Mouse (Mus musculus): Measurements from ENCODE around the gene Ttc28.
A peak's percentile ranks its signal among the peaks of the same experiment; 100 is the strongest.
"Not testable (repeated sequence)": the region's sequence is repeated elsewhere in the genome, so short reads cannot be mapped to it uniquely, and the experiment has no call there.

The Ttc28 gene

DNA sequence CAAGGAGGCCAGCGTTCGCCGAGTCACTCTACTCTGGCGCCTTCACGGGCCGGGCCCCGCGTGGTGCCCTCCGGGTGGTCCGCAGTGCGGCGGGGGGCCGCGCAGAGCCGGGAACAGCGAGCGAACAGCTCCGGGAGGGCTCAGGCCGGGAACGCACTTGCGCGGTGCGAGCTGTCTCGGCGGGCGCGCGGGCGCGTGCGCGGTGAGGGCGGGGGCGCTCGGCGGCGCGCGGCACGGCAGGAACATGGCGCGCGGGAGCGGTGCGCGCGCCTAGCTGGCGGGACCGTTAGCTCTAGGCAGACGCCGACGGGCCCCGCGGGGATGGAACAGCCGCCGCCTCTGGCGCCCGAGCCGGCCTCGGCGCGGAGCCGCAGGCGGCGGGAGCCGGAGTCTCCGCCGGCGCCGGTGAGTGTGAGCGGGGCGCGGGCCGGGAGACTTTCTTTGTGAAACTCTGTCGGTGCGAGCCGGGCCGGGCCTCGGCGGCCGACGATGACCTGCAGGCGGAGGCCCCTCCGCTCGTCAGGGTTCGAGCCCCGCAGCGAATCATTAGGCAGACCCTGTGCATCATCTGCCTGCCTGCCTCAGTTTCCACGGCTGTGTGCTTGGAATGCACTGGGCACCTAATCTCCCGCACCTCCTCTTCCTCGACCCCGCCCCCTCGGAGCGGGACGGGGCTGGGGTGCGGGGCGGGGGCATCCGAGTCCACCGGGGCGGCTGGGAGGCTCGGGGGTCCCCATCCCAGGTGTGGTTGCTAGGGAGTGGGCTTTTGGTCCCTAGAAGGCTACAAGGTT is at the start of gene Ttc28:
Gene Ttc28, plus strand, starts transcription at position 220 of the 791 bp plus-strand sequence.
- peak; percentile 87 for DNase-seq

DNA sequence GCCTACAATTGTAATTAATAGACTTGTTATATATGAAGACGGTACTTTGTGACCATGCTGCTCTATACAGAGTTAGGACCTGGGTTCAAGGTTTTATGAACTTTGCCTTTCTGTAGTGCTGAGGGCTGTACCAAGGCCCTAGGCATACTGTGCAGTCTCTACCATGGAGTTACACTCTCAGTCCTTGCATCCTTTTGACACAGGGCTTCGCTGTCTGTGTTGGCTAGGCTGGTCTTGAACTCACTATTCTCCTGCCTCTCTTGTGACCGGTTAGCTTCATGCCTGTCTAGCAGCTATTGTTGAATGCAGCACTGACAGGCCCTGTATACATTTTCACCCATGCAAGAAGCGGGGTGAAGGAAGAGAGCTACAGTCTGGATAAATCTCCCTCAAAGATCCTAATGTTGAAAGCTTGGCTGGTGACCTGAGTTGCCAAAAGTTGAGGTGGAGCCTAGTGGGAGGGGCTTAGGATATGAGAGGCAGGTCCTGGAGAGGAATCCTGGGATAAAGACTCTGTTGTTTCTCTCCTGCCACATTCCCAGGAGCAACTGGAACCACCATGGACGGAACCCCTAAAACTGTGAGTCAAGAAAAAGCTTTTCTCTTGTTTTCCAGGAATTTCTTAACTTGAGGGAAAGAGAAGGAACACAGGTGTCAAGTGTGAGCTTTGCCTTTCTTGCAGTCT is 48.4 kb upstream of the Ttc28 start:
- no peak for DNase-seq

DNA sequence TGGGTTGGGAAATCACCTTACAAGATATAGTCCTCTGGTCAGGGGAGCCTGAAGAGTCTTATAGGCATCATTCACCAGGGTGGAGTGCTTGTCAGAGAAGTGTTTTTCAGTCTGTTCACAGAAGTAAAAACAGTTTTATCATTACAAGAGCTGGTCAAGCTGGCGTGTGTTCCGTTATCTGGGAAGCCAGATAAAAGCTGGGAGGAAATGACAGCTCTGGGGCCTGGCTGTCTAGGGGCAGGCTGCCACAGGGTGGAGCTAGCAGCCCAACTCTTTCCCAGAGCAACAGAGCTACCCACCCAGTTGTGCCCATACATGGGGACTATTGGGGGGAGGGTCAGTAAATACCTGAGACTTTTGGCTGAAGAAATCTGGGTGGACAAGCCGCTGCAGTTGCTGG is 43.6 kb upstream of the Ttc28 start:
- peak; percentile 92 for DNase-seq

DNA sequence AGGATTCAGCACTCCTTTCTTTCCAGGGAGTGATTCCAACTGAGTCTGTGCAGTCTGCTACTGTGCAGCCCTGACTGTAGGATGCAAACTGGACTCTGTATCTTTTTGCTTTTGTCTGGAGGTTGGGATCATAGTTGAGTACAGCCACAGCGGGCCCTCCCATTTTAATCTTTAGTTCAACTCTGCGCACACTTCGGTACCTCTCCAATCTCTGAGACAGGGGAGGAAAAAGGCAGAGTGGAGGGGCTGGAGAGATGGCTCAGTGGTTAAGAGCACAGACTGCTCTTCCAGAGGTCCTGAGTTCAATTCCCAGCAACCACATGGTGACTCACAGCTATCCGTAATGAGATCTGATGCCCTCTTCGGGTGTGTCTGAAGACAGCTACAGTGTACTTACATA is 41.6 kb upstream of the Ttc28 start:
- peak; percentile 63 for DNase-seq

DNA sequence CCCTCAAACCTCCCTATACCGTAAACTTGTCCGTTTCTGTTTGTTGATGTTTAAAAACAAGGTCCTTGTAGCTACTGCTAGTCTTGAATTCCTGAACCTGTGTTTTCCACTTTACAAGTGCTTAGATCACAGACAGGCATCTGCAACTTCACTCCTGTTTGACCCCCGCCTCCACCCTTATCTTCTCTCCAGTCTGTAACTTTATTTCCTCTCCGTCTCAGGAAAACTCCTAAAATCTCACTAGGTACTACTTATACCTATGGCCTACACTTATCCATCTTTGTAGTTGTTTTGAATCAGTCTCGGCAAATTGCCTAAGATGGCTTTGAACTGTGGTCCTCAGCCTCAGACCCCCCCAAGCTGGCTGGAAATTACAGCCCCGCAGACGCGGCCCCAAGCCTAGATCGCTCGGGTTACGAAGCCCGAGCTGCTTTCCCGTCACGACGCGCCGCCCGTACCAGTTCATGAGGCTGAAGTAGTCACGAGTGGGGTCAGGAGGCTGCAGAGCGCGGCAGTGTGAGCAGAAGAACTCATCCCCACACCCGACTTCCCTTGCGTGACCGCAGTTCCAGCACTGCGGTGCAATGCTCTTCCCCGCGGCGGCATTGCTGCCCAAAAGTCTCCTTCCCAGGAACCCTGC is 40.4 kb upstream of the Ttc28 start:
- peak; percentile 68 for DNase-seq

DNA sequence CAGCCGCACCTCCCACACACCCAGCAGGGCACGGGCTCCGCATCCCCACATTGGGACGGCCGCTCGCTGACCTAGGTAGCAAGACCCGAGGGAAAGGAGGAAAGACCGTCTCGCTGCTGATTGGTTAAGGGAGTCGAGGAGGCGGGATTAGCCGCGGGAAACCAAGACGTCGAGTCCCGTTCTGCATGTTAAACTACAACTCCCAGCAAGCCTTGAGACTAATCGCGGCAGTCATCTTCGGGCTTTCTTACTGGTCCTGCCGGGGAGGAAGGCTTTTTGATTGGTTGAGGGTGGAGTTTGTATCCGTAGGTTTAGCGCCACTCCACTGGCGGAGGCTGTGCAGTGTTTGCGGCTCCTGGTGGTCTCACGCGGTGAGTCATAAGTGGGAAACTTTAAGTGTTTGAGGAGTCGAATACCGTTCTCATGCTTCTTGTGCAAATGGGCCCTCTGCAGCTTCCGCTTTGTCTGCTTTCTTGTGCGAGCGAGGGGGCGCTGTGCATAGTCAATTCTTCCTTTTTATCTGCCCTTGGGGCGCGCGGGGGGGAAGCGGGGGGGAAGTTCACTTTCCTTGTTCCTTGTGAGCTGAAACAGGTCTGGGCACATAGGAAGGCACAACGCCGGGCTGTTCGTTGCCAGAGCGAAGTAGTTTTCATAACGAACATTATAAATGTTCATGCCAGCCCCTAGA is 39.8 kb upstream of the Ttc28 start, which contains the start of the genes Hscb and Chek2:
Gene Hscb, minus strand, starts transcription at position 100 of the 688 bp plus-strand sequence.
Gene Chek2, plus strand, starts transcription at position 302 of the 688 bp plus-strand sequence.
- peak; percentile 97 for DNase-seq

DNA sequence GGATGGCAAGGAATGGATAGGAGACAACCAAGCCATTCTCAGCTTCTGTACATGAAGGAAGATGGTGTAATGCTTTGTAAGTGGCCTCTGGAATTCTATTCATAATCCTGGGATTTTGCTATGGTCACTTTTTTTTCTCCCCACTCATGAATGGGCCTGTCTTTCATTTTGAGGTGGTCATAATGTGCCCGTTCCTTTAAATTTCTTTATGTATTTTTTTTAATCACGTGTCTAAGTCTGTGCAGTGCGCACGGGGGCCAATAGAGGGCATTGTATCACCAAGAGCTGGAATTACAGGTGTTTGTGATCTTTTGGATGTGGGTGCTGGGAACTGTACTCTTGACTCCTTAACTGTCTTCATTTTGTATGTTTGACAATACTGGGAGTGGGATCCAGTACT is 39.1 kb upstream of the Ttc28 start:
- peak; percentile 79 for DNase-seq

DNA sequence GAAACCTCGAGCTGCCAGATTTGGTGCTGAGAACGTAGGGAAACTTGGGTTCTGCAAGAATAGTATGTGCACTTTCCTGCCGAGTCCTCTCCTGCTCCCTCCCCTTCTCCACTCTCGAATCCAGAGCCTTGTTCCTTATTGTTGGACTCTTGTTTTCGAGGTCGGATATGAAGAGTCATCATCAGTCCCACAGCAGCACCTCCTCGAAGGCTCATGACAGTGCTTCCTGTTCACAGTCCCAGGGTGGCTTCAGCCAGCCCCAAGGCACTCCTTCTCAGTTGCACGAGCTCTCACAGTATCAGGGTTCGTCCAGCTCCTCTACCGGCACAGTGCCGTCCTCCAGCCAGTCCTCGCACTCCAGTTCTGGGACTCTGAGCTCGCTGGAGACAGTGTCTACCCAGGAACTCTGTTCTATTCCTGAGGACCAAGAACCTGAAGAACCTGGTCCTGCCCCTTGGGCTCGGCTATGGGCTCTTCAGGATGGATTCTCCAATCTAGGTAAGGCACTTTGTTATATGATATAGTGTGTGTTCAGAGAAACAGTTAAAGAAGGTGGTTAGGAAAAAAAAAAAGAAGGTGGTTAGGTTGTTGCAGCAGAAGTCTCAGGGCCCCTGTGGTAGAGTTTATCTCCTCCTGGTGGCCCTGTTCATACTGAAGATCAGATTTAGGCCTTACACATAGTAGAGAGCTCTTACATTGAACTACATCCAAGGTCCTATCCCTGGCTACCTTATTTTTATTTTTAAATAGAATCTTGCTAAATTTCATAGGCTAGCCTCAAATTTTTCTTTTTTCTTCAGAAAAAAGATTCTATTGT is 38.3 kb upstream of the Ttc28 start:
- peak; percentile 24 for DNase-seq

DNA sequence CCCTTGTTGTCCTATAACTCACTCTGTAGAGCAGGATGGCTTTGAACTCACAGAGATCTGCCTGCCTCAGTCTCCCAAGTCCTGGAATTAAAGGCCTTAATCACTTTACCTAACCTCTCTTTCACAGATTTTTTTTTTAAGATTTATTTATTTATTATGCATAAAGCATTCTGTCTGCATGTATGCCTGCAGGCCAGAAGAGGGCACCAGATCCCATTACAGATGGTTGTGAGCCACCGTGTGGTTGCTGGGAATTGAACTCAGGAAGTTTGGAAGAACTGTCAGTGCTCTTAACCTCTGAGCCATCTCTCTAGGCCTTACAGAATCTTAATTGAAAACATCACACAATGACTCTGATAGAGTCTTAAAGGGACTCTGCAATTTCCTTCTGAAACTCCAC is 26.6 kb upstream of the Ttc28 start:
- DNase-seq: no peak

DNA sequence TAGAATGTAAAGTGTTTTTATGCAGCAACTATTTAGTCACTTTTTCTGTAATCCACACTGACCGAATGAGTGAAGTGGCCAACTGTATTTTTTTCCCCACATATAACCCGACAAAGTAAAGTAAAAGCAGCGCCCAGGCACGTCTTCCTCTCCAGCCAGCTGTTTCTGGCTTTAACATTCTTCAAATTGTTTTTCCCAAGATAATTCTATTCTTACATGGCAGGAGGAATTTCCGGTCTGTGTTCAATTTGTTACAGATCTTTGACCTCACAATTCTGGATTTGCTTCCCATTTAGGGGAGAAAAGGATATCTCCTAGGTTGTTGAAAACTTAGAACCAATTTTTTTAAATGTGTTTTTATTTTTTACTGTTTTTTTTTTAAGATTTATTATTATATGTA is 22.5 kb upstream of the Ttc28 start:
- DNase-seq: no peak

DNA sequence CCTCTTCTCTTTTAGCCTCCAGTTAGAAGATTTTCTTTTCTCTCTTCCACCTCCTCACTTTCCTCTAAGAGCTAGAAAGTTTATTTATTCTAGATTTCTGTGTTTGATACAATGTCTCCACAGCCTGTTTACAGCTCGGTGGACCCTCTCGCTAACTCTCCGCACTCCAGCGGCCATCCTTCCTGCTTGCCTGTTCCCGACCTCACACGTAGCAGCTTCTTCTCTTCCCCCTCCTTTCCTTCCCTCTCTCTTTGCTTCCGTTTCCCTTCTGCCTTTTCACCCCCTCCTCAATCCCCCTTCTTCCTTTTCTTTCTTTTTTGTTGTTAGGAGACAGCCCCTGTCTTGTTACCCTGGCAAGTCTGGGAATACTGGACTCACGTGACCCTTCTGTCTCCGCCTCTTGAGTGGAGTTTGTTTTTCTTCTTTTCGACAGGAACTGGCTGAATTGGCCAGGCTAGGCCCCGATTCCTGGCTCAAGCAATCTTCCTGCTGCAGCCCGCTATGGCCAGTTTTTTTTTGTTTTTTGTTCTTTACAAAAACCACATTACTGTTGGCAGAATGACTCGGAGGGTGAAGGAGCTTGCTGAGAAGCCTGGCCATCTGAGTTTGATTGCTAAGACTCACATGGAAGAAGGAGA is 20.5 kb upstream of the Ttc28 start:
- DNase-seq: no peak

DNA sequence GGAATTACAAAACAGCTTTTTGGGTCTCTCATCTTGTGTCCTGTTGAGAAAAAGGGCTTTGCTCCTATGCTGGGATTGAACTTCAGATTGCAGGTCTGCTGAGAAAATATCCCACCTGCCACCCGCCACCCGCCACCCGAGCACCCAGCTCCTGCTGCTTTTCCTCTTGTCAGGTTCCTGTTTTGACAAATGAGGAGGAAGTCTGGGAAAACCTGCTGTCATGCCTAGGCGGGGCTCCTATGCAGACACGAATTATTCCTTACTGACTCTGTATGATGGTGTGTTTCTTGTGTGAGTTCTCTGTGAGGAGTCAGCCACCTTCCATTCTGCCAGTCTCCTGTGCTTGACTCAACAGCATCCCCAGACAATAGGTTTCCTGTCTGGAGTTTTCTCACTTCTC is 19.2 kb upstream of the Ttc28 start:
- no peak for DNase-seq

DNA sequence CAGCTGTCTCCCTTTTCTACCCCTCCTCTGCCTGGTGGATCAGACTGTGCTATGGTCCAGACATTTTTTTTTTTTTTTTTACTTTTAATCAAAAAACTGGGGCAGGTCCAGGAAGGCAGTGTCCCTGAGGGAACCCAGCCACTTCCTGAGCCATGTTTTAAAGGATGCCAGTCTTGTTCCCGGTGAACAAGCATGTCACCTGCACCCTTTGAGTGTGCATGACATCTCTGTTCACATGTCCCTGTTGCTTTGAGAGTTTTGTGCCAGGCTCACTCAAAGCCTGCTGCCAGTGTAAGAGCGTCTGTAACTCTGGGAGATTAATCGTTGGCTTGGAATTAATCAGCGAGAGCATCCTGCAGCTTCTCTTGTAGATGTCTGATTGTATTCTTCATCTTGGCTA is 11.1 kb upstream of the Ttc28 start:
- DNase-seq: no peak

DNA sequence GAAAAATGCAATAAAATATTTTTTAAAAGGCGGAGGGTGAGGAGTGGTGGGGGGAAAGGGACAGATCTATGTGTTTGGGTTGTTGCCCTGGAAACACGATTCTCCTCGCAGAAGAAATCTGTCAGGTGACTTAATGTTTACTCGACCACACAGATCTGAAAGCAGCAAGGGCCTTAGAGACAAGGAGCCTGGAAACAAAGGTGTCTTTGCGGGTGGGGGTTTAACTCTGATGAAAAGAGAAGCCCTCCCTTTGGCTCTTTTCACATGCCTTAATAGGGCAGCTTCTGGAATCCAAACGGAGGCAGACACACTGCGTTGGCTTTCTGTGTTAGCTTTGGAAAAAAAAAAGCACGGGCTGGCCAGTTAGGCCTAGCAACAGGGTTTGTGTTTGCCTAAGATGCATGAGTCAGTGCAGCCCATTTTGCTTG is 10.3 kb upstream of the Ttc28 start:
- DNase-seq: no peak

DNA sequence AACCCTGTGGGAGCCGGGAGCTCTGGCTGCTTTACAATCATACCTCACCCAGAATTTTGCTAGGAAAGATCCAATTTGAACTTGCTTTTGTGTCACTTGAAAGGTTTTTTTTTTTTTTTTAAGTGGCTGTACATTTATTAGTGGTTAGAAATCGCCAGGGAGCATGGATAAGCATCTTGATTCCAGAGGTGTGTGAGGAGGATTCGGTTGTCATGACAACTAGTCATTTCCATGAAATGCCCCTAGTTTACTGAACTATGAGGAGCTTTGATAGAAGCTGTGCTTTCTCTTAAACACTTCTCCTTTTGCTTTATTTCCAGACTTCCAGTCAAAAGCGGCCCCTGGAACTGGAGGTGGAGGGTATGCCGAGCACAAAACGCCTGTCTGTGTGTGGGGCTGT is 6.4 kb upstream of the Ttc28 start:
- no peak for DNase-seq

DNA sequence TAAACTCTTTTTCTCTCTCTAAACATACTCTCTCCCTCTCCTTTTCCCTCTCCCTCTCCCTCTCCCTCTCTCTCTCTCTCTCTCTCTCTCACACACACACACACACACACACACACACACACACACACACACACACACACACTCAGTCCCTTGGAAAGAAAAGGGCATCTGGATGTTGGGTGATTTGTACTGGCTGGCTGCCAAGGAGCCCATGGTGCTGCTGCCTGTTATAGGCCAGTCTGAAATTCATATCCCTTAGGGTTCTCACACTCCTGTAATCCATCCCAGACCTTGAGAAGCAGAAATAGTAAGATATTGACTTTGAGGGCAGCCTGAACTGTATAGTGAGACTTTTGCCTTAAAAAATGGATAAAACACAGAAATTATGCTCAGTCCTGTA is 4.9 kb upstream of the Ttc28 start:
- DNase-seq: peak; percentile 39

DNA sequence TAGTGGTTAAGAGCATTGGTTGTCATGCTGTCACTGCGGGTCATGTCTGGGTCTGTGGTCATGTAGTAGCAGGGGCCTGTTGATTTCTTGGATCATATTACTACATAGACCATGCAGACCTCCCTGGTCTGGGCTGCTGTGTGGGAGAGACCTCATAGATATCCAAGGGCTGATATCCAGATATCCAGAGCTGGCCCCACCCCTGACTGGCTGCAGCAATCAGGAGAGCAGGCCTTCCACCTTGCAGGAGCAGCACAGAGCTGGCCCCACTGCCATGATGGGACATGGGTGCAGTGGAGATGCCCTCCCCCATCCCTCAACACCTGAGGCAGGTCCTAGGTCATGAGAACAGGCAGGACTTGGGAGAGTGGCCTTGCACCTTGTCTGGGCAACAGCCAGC is 4.3 kb upstream of the Ttc28 start:
- peak; percentile 41 for DNase-seq

DNA sequence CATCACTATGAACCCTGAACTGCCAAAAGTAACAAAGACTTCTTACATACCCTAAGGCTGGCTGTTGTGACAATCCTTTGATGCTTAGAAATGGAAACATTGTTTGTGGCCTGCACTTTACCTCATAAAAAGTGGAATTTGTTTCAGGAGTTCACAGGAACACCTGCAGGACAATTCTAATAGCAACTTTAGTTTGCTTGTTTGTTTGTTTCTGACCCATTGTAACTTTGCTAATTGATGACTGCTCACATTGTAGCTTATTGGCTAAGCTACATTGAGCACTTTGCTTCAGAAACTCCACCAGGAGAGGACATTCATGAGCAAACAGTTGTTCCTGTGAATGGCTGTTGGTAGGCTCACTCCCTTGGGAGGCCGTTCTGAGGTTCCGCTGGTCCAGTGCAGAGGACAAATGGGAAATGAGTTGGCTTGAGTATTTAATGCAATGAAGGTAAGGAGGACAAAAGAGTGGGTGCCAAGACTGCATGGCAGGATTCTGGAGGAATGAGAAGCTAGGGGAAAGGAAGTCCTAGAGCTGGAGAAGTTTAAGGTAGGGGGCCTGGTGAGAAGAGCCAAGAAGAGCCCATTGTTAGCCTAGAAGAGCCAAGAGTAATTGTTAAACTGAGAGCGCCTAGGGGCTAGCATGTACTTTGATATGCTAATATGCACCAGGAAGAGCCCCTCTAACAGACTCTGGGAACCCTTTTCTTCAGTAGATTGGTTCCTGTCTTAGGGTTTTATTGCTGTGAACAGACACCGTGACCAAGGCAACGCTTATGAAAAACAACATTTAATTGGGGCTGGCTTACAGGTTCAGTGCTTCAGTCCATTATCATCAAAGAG is 1.7 kb upstream of the Ttc28 start:
- DNase-seq: no peak

DNA sequence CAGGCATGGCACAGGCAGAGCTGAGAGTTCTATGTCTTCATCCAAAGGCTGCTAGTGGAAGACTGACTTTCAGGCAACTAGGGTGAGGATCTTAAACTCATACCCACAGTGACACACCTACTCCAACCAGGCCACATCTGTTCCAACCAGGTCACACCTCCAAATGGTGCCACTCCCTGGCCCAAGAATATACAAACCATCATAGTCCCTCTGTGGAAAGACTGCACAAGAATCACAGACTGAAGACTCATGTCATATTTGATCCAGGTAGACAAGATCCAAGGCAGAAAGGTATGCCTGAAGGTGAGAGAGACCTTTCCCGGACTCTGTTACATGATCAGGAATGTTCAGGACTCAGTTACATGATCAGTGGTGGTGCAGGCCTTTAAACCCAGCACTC is 1.1 kb upstream of the Ttc28 start:
- not testable (repeated sequence) for DNase-seq

DNA sequence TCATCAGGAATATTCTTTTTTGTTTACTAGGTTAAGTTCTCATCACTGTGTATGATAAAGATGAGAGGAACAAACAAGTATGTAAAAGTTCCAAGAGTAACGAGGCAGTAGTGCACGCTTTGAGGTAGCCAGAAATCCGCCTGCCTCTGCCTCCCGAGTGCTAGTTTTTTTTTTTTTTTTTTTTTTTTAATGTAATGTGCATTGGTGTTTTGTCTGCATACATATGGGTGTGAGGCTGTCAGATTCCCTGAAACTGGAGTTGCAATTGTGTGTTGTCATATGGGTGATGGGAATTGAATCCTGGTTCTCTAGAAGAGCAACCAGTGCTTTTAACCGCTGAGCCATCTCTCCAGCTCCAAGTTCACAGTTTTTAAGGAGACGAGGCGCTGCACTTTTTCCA is 561 bp upstream of the Ttc28 start:
- no peak for DNase-seq

DNA sequence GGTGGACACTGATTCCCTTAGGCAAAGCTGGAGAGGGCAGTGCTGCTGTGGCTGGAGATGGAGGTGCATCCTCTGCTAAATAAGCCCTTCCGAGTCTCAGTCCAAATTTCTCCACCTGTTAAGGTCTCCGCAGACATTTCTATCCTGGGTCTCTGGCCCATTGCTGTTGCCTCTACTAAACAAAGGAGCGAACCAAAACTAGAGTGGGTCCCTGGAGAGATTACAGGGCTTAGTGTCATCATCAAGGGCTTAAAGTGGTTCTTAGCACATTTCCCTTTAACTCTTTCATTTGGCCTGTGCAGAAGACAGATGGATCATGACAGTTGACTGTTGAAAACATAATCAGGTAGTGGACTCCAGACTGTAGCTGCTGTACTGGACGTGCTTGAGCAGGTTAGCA is 9.0 kb downstream of the Ttc28 start:
- DNase-seq: no peak
